Mouse (Mus musculus): ENCODE measurements around the gene Gabrd. TPM values are rescaled to one million over a fixed set of nuclear protein-coding genes. Genes with fewer than 3 reads are reported as not detected.

Gabrd gene
- polyA plus RNA-seq, 1 experiment from 2014 or later, result not detected

- Histone ChIP-seq H3K36me3 (ENCODE audit: control insufficient read depth, insufficient read depth, low read length) (no peaks in the 10 kb centered on the region), H3K4me2 (no peak overlapping the region), H3K4me1 (ENCODE audit: control insufficient read depth, insufficient read depth, low read length) (no peaks in the 10 kb centered on the region), H3K27ac (ENCODE audit: low read depth, low read length) (no peak overlapping the region), H3K27me3 (ENCODE audit: control insufficient read depth, insufficient read depth, low read length) (no peaks in the 10 kb centered on the region), H3K9ac (ENCODE audit: low read length) (no peak overlapping the region), H3K4me3 (ENCODE audit: low read depth, low read length) (no peak overlapping the region), H3K9me3 (ENCODE audit: control insufficient read depth, low read length) (no peaks in the 10 kb centered on the region)
- WGBS, result 90% methylated on average over 12 of the region's 12 CpGs
- ATAC-seq (ENCODE audit: low FRiP score) (no peak), DNase-seq (ENCODE audit: low spot score, missing footprints) (no peak)
Observed at GRCm38 (mm10) chr4:155336284-155337050, 61.4 kb downstream of the Gabrd start.

Other genes starting within 250 kb of the Gabrd start
- gene Ski, start 175.5 kb downstream of the Gabrd start, polyA plus RNA-seq (2014; fragmentation: Nextera tagmentation; extraction: Ambion mirVana), result 12.7 and 13.6 TPM in 2 replicates
- 101 and 110 TPM in 2 replicates for gene Faap20, start 148.3 kb downstream of the Gabrd start, polyA plus RNA-seq (2014; fragmentation: Nextera tagmentation; extraction: Ambion mirVana)
- gene Prkcz, start 36.8 kb downstream of the Gabrd start, polyA plus RNA-seq (2014; fragmentation: Nextera tagmentation; extraction: Ambion mirVana), result 17.6 and 18.3 TPM in 2 replicates
- 6.3 and 6.5 TPM in 2 replicates for gene Cfap74, start 11.1 kb upstream of the Gabrd start, polyA plus RNA-seq (2014; fragmentation: Nextera tagmentation; extraction: Ambion mirVana)
- not detected in 2 replicates for gene Tmem52, start 71.0 kb upstream of the Gabrd start, polyA plus RNA-seq (2014; fragmentation: Nextera tagmentation; extraction: Ambion mirVana)
- 771 and 811 TPM in 2 replicates for gene Gnb1, start 93.2 kb upstream of the Gabrd start, polyA plus RNA-seq (2014; fragmentation: Nextera tagmentation; extraction: Ambion mirVana)
- 98.3 and 99.8 TPM in 2 replicates for gene Nadk, start 164.3 kb upstream of the Gabrd start, polyA plus RNA-seq (2014; fragmentation: Nextera tagmentation; extraction: Ambion mirVana)
- 18.0 and 18.1 TPM in 2 replicates for gene Slc35e2, start 203.3 kb upstream of the Gabrd start, polyA plus RNA-seq (2014; fragmentation: Nextera tagmentation; extraction: Ambion mirVana)
- 72.9 and 83.6 TPM in 2 replicates for gene Cdk11b, start 226.7 kb upstream of the Gabrd start, polyA plus RNA-seq (2014; fragmentation: Nextera tagmentation; extraction: Ambion mirVana)
- not detected in 2 replicates for gene Gm10563, start 247.3 kb upstream of the Gabrd start, polyA plus RNA-seq (2014; fragmentation: Nextera tagmentation; extraction: Ambion mirVana)

Data from midbrain, embryonic 11.5 days (tissue).